Mouse (Mus musculus): ENCODE results near the gene Gm49325. TPM values are rescaled to one million over a fixed set of nuclear protein-coding genes. Genes with fewer than 3 reads are reported as not detected.

Gm49325 gene
- polyA plus RNA-seq, 1 experiment from 2014 or later = not detected

GRCm38 (mm10) chr10:77627497-77627896, 21.5 kb downstream of the Gm49325 start:
- Histone ChIP-seq H3K9ac (ENCODE audit: low read depth, low read length) (no peak overlapping the region), H3K4me1 (ENCODE audit: control insufficient read depth, insufficient read depth, low read depth, low read length) (peaks cover 25% of the 10 kb centered on the region), H3K27me3 (replicated peaks; ENCODE audit: control insufficient read depth, insufficient read depth, low read length) (no peaks in the 10 kb centered on the region), H3K4me2 (ENCODE audit: low read length) (no peak overlapping the region), H3K36me3 (ENCODE audit: control insufficient read depth, insufficient read depth, low read length) (peaks cover 3% of the 10 kb centered on the region), H3K9me3 (ENCODE audit: control insufficient read depth, low read length) (no peaks in the 10 kb centered on the region), H3K4me3 (ENCODE audit: low read length) (no peak overlapping the region), H3K27ac (ENCODE audit: low read depth, low read length) (no peak overlapping the region)
- peak; percentile 71 for ATAC-seq
- 43% methylated on average over 2 of the region's 2 CpGs for WGBS

- 88% methylated on average over 3 of the region's 3 CpGs for WGBS
- no peak overlapping the region for H3K4me3 ChIP-seq (ENCODE audit: low read length)
- H3K27me3 ChIP-seq (replicated peaks; ENCODE audit: control insufficient read depth, insufficient read depth, low read length) = no peaks in the 10 kb centered on the region
- no peak overlapping the region for H3K27ac ChIP-seq (ENCODE audit: low read depth, low read length)
- no peak for ATAC-seq
- H3K4me1 ChIP-seq (ENCODE audit: control insufficient read depth, insufficient read depth, low read depth, low read length) = peaks cover 11% of the 10 kb centered on the region
- H3K9ac ChIP-seq (ENCODE audit: low read depth, low read length) = no peak overlapping the region
- H3K9me3 ChIP-seq (ENCODE audit: control insufficient read depth, low read length) = no peaks in the 10 kb centered on the region
- peaks cover 3% of the 10 kb centered on the region for H3K36me3 ChIP-seq (ENCODE audit: control insufficient read depth, insufficient read depth, low read length)
- no peak overlapping the region for H3K4me2 ChIP-seq (ENCODE audit: low read length)
Measured at GRCm38 (mm10) chr10:77629163-77629562, 23.2 kb downstream of the Gm49325 start.

GRCm38 (mm10) chr10:77629970-77630369, 24.0 kb downstream of the Gm49325 start:
- H3K4me2 ChIP-seq (ENCODE audit: low read length) = no peak overlapping the region

GRCm38 (mm10) chr10:77634016-77634415, 28.0 kb downstream of the Gm49325 start:
- H3K4me2 ChIP-seq (ENCODE audit: low read length) = no peak overlapping the region
- H3K4me1 ChIP-seq (ENCODE audit: control insufficient read depth, insufficient read depth, low read depth, low read length) = peaks cover 3% of the 10 kb centered on the region; the same call in 1 of the 2 replicates
- no peaks in the 10 kb centered on the region for H3K9me3 ChIP-seq (ENCODE audit: control insufficient read depth, low read length)
- H3K9ac ChIP-seq (ENCODE audit: low read depth, low read length) = no peak overlapping the region
- no peak overlapping the region for H3K4me3 ChIP-seq (ENCODE audit: low read length)
- no peaks in the 10 kb centered on the region for H3K27me3 ChIP-seq (replicated peaks; ENCODE audit: control insufficient read depth, insufficient read depth, low read length)
- no peak overlapping the region for H3K27ac ChIP-seq (ENCODE audit: low read depth, low read length)
- no peak for ATAC-seq
- H3K36me3 ChIP-seq (ENCODE audit: control insufficient read depth, insufficient read depth, low read length) = peaks cover 3% of the 10 kb centered on the region
- WGBS = 68% methylated on average over 6 of the region's 6 CpGs

More at GRCm38 (mm10) chr10:77629970-77630369, 24.0 kb downstream of the Gm49325 start:
- Histone ChIP-seq H3K36me3 (ENCODE audit: control insufficient read depth, insufficient read depth, low read length) (peaks cover 3% of the 10 kb centered on the region), H3K9me3 (ENCODE audit: control insufficient read depth, low read length) (no peaks in the 10 kb centered on the region), H3K9ac (ENCODE audit: low read depth, low read length) (no peak overlapping the region), H3K4me1 (ENCODE audit: control insufficient read depth, insufficient read depth, low read depth, low read length) (peaks cover 4% of the 10 kb centered on the region), H3K4me3 (ENCODE audit: low read length) (no peak overlapping the region), H3K27ac (ENCODE audit: low read depth, low read length) (no peak overlapping the region), H3K27me3 (replicated peaks; ENCODE audit: control insufficient read depth, insufficient read depth, low read length) (no peaks in the 10 kb centered on the region)
- no peak for ATAC-seq
- WGBS = 95% methylated on average over 1 of the region's 1 CpGs

GRCm38 (mm10) chr10:77634452-77635231, 28.6 kb downstream of the Gm49325 start:
- no peaks in the 10 kb centered on the region for H3K27me3 ChIP-seq (replicated peaks; ENCODE audit: control insufficient read depth, insufficient read depth, low read length)
- H3K4me2 ChIP-seq (ENCODE audit: low read length) = no peak overlapping the region
- peaks cover 3% of the 10 kb centered on the region for H3K36me3 ChIP-seq (ENCODE audit: control insufficient read depth, insufficient read depth, low read length)
- no peaks in the 10 kb centered on the region for H3K9me3 ChIP-seq (ENCODE audit: control insufficient read depth, low read length)
- WGBS = 41% methylated on average over 13 of the region's 13 CpGs
- H3K4me3 ChIP-seq (ENCODE audit: low read length) = no peak overlapping the region
- peak; percentile 81 for ATAC-seq
- H3K4me1 ChIP-seq (ENCODE audit: control insufficient read depth, insufficient read depth, low read depth, low read length) = peaks cover 3% of the 10 kb centered on the region; the same call in 1 of the 2 replicates
- H3K9ac ChIP-seq (ENCODE audit: low read depth, low read length) = no peak overlapping the region
- peak overlapping the region; percentile 51 for H3K27ac ChIP-seq (ENCODE audit: low read depth, low read length)

- Histone ChIP-seq H3K4me2 (ENCODE audit: low read length) (no peak overlapping the region), H3K27ac (ENCODE audit: low read depth, low read length) (no peak overlapping the region), H3K4me1 (ENCODE audit: control insufficient read depth, insufficient read depth, low read depth, low read length) (peaks cover 3% of the 10 kb centered on the region; the same call in 1 of the 2 replicates), H3K36me3 (ENCODE audit: control insufficient read depth, insufficient read depth, low read length) (peaks cover 5% of the 10 kb centered on the region; the same call in 1 of the 2 replicates), H3K9me3 (ENCODE audit: control insufficient read depth, low read length) (no peaks in the 10 kb centered on the region), H3K4me3 (ENCODE audit: low read length) (no peak overlapping the region), H3K27me3 (replicated peaks; ENCODE audit: control insufficient read depth, insufficient read depth, low read length) (no peaks in the 10 kb centered on the region), H3K9ac (ENCODE audit: low read depth, low read length) (no peak overlapping the region)
- ATAC-seq = no peak
- WGBS = 91% methylated on average over 7 of the region's 7 CpGs
Measured at GRCm38 (mm10) chr10:77636234-77636922, 30.4 kb downstream of the Gm49325 start.

GRCm38 (mm10) chr10:77638956-77639355, 33.0 kb downstream of the Gm49325 start:
- Histone ChIP-seq H3K27me3 (replicated peaks; ENCODE audit: control insufficient read depth, insufficient read depth, low read length) (no peaks in the 10 kb centered on the region), H3K4me2 (ENCODE audit: low read length) (no peak overlapping the region), H3K27ac (ENCODE audit: low read depth, low read length) (no peak overlapping the region), H3K9me3 (ENCODE audit: control insufficient read depth, low read length) (no peaks in the 10 kb centered on the region), H3K4me1 (ENCODE audit: control insufficient read depth, insufficient read depth, low read depth, low read length) (peaks cover 3% of the 10 kb centered on the region; the same call in 1 of the 2 replicates), H3K4me3 (ENCODE audit: low read length) (no peak overlapping the region), H3K9ac (ENCODE audit: low read depth, low read length) (no peak overlapping the region), H3K36me3 (ENCODE audit: control insufficient read depth, insufficient read depth, low read length) (peaks cover 13% of the 10 kb centered on the region)
- 66% methylated on average over 6 of the region's 6 CpGs for WGBS
- ATAC-seq = no peak

GRCm38 (mm10) chr10:77643160-77643559, 37.2 kb downstream of the Gm49325 start:
- Histone ChIP-seq H3K4me3 (ENCODE audit: low read length) (no peak overlapping the region), H3K9me3 (ENCODE audit: control insufficient read depth, low read length) (no peaks in the 10 kb centered on the region), H3K4me2 (ENCODE audit: low read length) (no peak overlapping the region), H3K36me3 (ENCODE audit: control insufficient read depth, insufficient read depth, low read length) (peaks cover 21% of the 10 kb centered on the region), H3K4me1 (ENCODE audit: control insufficient read depth, insufficient read depth, low read depth, low read length) (peaks cover 3% of the 10 kb centered on the region; the same call in 1 of the 2 replicates), H3K9ac (ENCODE audit: low read depth, low read length) (no peak overlapping the region), H3K27ac (ENCODE audit: low read depth, low read length) (no peak overlapping the region), H3K27me3 (replicated peaks; ENCODE audit: control insufficient read depth, insufficient read depth, low read length) (no peaks in the 10 kb centered on the region)
- WGBS = 76% methylated on average over 7 of the region's 7 CpGs
- ATAC-seq = peak; percentile 35; the same call in 1 of the 2 replicates

- no peak overlapping the region for H3K9ac ChIP-seq (ENCODE audit: low read depth, low read length)
- no peaks in the 10 kb centered on the region for H3K27me3 ChIP-seq (replicated peaks; ENCODE audit: control insufficient read depth, insufficient read depth, low read length)
- no peak overlapping the region for H3K4me3 ChIP-seq (ENCODE audit: low read length)
- WGBS = 87% methylated on average over 5 of the region's 5 CpGs
- ATAC-seq = no peak
- H3K27ac ChIP-seq (ENCODE audit: low read depth, low read length) = no peak overlapping the region
- peaks cover 21% of the 10 kb centered on the region for H3K36me3 ChIP-seq (ENCODE audit: control insufficient read depth, insufficient read depth, low read length)
- H3K4me2 ChIP-seq (ENCODE audit: low read length) = no peak overlapping the region
- H3K4me1 ChIP-seq (ENCODE audit: control insufficient read depth, insufficient read depth, low read depth, low read length) = no peaks in the 10 kb centered on the region
- H3K9me3 ChIP-seq (ENCODE audit: control insufficient read depth, low read length) = no peaks in the 10 kb centered on the region
Measured at GRCm38 (mm10) chr10:77645571-77645970, 39.6 kb downstream of the Gm49325 start.
